Mouse (Mus musculus): ENCODE results near the gene Pabpn1l.

Gene Pabpn1l

DNA sequence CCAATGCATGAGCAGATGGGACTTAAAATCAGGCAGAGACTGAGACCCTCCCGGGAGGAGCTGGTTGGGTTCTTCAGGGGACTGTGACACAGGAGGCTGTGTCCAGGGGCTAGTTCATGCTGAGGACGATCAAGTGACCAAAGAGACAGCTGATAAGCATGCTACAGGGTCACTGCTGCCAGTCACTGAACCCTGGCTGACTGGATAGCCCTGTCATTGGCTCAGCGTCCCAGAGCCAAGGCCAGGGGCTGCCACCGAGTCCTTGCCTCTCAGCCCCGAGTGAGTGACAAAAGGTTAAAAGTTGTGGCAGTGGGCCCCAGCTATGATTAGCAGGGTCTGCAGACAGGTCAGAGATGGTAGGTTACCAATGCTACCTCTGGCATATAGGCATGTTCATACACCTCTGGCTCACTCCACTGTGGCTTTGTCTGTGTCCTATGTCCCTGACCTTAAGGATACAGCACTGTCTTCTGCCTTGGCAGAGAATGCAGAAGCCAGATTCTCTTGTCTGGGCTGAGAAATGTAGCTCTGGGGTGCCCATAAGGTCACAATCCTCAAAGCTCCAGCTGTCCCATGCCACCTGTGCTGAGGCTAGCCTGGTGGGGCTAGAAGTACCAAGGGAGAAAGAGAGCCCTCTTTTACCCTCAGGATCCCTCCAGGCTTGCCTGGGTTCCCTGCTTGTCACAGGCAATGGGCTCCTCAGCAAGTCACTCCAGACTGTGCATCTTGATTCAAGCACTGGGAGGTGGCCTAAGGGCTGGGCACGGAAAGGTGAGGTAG is 21.8 kb upstream of the Pabpn1l start:
- H3K4me1 ChIP-seq (replicated peaks; ENCODE audit: low read depth, low read length): peaks cover 35% of the 10 kb centered on the region

DNA sequence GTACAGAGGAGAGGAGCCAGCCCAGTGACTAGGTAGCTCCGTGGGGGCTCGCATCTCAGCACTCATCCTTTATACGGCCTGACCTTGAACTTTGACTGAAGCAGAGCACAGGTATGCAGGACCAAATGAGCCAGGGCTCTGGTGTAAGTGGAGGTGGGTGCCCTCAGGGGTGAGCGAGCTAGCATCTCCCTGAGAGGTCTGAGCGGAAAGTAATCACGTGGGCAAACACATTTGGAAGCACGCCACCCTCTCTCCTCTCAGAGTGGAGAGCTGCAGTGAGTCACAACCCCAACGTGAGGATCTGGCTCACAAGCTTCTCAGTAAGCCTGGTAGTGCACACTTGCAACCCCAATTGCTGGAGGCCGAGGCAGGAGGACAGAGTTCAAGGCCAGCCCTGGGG is 19.5 kb upstream of the Pabpn1l start:
- H3K36me3 ChIP-seq (ENCODE audit: insufficient read depth, low read length): no peaks in the 10 kb centered on the region
- no peak for TF ChIP-seq CTCF (conservative IDR thresholded peaks at IDR 0.05; ENCODE audit: low read length)
- H3K27me3 ChIP-seq (ENCODE audit: insufficient read depth, low read length): peaks cover 11% of the 10 kb centered on the region
- no peaks in the 10 kb centered on the region for H3K9me3 ChIP-seq (ENCODE audit: low read length)
- H3K4me1 ChIP-seq (replicated peaks; ENCODE audit: low read depth, low read length): peaks cover 57% of the 10 kb centered on the region
- no peak overlapping the region for H3K4me3 ChIP-seq (replicated peaks; ENCODE audit: low read length)

More for the DNA sequence above, 21.8 kb upstream of the Pabpn1l start:
- no peaks in the 10 kb centered on the region for H3K9me3 ChIP-seq (ENCODE audit: low read length)
- no peaks in the 10 kb centered on the region for H3K36me3 ChIP-seq (ENCODE audit: insufficient read depth, low read length)
- no peak overlapping the region for H3K4me3 ChIP-seq (replicated peaks; ENCODE audit: low read length)
- H3K27me3 ChIP-seq (ENCODE audit: insufficient read depth, low read length): peaks cover 11% of the 10 kb centered on the region
- TF ChIP-seq POU5F1 (IDR thresholded peaks at IDR 0.05; ENCODE audit: borderline replicate concordance, low read length) (no peak), NANOG (IDR thresholded peaks at IDR 0.05; ENCODE audit: borderline replicate concordance, low read length) (no peak), CTCF (conservative IDR thresholded peaks at IDR 0.05; ENCODE audit: low read length) (no peak)

DNA sequence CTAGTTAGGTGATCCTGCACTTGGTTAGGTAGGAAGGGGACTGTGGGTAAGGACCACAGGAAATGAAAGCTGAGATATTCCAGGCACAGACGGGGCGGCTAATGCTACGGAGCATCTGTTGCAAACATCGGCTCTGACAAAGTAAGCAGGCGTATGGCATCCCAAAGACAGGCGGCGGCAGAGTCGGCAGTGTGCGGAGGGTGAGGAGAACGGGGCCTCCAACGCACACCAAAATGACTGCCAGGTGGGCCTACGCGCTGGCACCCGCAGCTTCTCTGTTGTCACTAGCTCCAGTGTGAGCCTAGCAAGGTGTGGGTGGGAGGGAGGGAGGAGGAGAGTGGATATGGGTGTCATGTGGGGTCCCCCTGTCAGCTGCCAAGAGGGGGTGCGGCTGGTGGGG is 18.9 kb upstream of the Pabpn1l start:
- no peak for TF ChIP-seq NANOG (IDR thresholded peaks at IDR 0.05; ENCODE audit: borderline replicate concordance, low read length)
- no peak for TF ChIP-seq POU5F1 (IDR thresholded peaks at IDR 0.05; ENCODE audit: borderline replicate concordance, low read length)
- no peak for TF ChIP-seq CTCF (conservative IDR thresholded peaks at IDR 0.05; ENCODE audit: low read length)
- no peaks in the 10 kb centered on the region for H3K36me3 ChIP-seq (ENCODE audit: insufficient read depth, low read length)
- H3K4me3 ChIP-seq (replicated peaks; ENCODE audit: low read length): no peak overlapping the region
- H3K27me3 ChIP-seq (ENCODE audit: insufficient read depth, low read length): peaks cover 11% of the 10 kb centered on the region
- peaks cover 63% of the 10 kb centered on the region for H3K4me1 ChIP-seq (replicated peaks; ENCODE audit: low read depth, low read length)
- no peaks in the 10 kb centered on the region for H3K9me3 ChIP-seq (ENCODE audit: low read length)

DNA sequence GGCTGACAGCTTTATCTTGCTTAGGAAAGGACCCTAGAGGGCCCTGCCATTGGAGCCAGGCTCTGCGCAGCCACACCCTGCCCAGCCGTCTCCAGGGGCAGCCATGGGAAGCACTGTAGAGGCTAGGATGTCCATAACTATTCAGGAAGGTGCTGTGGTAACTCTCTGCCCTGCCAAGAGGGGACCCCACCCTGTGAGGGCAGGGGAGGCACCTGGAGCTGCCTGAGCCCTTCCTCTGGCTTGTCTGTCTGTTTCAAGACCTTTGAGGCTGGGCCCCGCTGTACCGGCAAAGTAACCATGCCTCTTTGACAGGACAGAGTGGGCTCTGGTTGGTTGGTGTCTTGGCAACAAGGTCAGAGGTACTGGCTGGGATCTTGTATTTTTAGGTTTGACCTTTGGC is 18.3 kb upstream of the Pabpn1l start:
- TF ChIP-seq CTCF (conservative IDR thresholded peaks at IDR 0.05; ENCODE audit: low read length) (no peak), POU5F1 (IDR thresholded peaks at IDR 0.05; ENCODE audit: borderline replicate concordance, low read length) (no peak), NANOG (IDR thresholded peaks at IDR 0.05; ENCODE audit: borderline replicate concordance, low read length) (no peak)

DNA sequence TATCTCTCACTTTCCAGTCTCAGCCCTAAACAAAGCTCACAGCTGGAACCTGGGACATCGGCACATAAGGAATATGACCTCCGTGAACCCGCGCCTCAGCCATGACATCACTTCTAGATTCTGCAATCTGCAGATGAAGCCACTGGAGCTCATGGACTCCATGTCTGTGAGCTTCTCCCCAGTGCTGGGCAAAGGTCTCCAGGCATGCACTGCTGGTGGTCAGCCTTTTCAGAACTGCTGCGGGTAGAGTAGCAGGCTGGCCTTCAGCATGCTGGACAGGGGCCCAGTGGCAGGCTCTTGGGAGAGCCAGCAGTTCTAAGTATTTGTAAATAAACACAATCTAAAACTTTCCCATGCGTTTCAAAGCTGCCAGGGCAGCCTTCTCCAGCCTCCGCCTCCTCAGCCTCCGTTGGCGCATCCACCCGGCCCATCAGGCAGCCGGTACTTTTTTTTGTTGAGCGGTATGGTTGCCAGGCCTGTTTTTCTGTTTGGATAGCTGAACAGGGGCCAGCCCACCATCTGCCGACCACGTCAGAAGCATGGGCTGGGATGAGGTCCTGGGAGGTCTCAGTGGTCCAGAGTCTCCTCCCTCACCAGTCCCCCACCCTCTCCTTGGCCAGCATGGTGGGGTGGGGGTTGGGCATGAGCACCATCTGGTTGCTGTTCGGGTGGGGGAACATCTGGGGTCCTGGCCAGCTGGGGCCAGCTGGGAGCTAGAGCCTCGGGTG is 17.1 kb upstream of the Pabpn1l start:
- Histone ChIP-seq H3K4me3 (replicated peaks; ENCODE audit: low read length) (no peak overlapping the region), H3K36me3 (ENCODE audit: insufficient read depth, low read length) (no peaks in the 10 kb centered on the region), H3K27me3 (ENCODE audit: insufficient read depth, low read length) (peaks cover 12% of the 10 kb centered on the region), H3K9me3 (ENCODE audit: low read length) (no peaks in the 10 kb centered on the region), H3K4me1 (replicated peaks; ENCODE audit: low read depth, low read length) (peaks cover 71% of the 10 kb centered on the region)
- TF ChIP-seq CTCF (conservative IDR thresholded peaks at IDR 0.05; ENCODE audit: low read length) (no peak), POU5F1 (IDR thresholded peaks at IDR 0.05; ENCODE audit: borderline replicate concordance, low read length) (no peak), NANOG (IDR thresholded peaks at IDR 0.05; ENCODE audit: borderline replicate concordance, low read length) (no peak)

More for the DNA sequence above, 18.3 kb upstream of the Pabpn1l start:
- H3K27me3 ChIP-seq (ENCODE audit: insufficient read depth, low read length): peaks cover 11% of the 10 kb centered on the region
- peaks cover 66% of the 10 kb centered on the region for H3K4me1 ChIP-seq (replicated peaks; ENCODE audit: low read depth, low read length)
- H3K36me3 ChIP-seq (ENCODE audit: insufficient read depth, low read length): no peaks in the 10 kb centered on the region
- H3K4me3 ChIP-seq (replicated peaks; ENCODE audit: low read length): no peak overlapping the region
- no peaks in the 10 kb centered on the region for H3K9me3 ChIP-seq (ENCODE audit: low read length)

DNA sequence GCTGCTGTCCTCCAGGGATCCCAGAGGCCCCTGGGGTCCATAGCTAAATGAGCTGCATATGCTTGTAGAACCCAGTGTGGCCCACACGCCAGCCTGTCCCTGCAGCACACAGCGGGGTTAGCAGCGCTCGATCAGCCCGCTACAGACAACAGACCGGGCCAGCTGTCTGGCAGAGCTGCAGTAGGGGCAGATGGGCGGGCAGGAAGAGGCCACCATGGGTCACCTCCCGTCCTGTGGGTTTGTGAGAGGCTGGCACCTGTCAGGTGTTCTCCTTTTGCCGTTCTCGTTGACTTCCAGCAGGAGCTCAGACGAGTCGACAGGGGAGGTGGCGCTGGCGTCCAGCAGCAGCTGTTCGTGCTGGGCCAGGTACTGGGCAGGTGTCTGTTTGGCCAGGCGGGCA is 16.1 kb upstream of the Pabpn1l start:
- H3K4me1 ChIP-seq (replicated peaks; ENCODE audit: low read depth, low read length): peaks cover 71% of the 10 kb centered on the region
- H3K36me3 ChIP-seq (ENCODE audit: insufficient read depth, low read length): no peaks in the 10 kb centered on the region
- H3K27me3 ChIP-seq (ENCODE audit: insufficient read depth, low read length): peaks cover 6% of the 10 kb centered on the region
- peak overlapping the region; percentile 64 for H3K4me3 ChIP-seq (replicated peaks; ENCODE audit: low read length)
- TF ChIP-seq CTCF (conservative IDR thresholded peaks at IDR 0.05; ENCODE audit: low read length) (no peak), POU5F1 (IDR thresholded peaks at IDR 0.05; ENCODE audit: borderline replicate concordance, low read length) (no peak), NANOG (IDR thresholded peaks at IDR 0.05; ENCODE audit: borderline replicate concordance, low read length) (no peak)
- H3K9me3 ChIP-seq (ENCODE audit: low read length): no peaks in the 10 kb centered on the region

DNA sequence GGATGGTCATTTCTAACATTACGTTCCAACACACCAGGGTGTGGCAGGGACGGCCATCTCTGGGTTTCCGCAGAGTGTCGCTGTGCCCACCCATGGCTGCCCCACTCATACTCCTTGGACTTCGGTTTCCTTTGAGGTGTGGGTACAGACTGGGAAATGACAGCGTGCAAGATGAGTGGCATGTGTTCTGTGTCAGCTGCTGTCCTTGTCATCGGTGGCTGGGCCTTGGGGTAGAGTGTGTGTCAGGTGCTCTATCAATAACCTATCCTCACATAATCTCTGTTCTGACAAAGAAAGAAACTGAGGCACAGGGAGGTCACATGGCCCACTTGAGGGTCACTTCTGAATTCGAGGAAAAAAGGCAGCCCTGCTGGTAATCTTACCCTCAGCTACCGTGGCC is 14.7 kb upstream of the Pabpn1l start:
- H3K27me3 ChIP-seq (ENCODE audit: insufficient read depth, low read length): peaks cover 6% of the 10 kb centered on the region
- TF ChIP-seq NANOG (IDR thresholded peaks at IDR 0.05; ENCODE audit: borderline replicate concordance, low read length) (no peak), POU5F1 (IDR thresholded peaks at IDR 0.05; ENCODE audit: borderline replicate concordance, low read length) (no peak), CTCF (conservative IDR thresholded peaks at IDR 0.05; ENCODE audit: low read length) (no peak)
- no peaks in the 10 kb centered on the region for H3K9me3 ChIP-seq (ENCODE audit: low read length)
- H3K4me3 ChIP-seq (replicated peaks; ENCODE audit: low read length): no peak overlapping the region
- peaks cover 59% of the 10 kb centered on the region for H3K4me1 ChIP-seq (replicated peaks; ENCODE audit: low read depth, low read length)
- H3K36me3 ChIP-seq (ENCODE audit: insufficient read depth, low read length): no peaks in the 10 kb centered on the region

DNA sequence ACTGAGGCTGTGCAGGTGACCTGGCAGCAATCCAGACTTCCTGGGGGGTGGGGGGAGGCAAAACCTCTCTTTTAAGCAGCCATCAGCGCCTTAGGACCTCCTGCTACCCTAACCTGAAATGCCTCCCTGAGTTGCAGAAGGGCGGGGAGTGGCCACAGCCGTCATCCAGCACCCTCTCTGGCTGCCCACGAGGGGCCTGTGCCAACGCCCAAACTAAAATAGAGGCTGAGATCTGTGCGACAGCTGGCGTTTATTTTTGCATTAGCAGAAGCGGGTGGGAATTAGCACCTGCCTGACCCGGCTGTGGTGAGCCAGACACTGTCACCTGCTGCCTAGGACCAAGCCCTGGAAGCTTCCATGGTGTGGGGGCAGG is 14.2 kb upstream of the Pabpn1l start:
- TF ChIP-seq CTCF (conservative IDR thresholded peaks at IDR 0.05; ENCODE audit: low read length) (no peak), NANOG (IDR thresholded peaks at IDR 0.05; ENCODE audit: borderline replicate concordance, low read length) (no peak)
- peaks cover 55% of the 10 kb centered on the region for H3K4me1 ChIP-seq (replicated peaks; ENCODE audit: low read depth, low read length)
- no peaks in the 10 kb centered on the region for H3K36me3 ChIP-seq (ENCODE audit: insufficient read depth, low read length)
- no peaks in the 10 kb centered on the region for H3K9me3 ChIP-seq (ENCODE audit: low read length)
- H3K27me3 ChIP-seq (ENCODE audit: insufficient read depth, low read length): peaks cover 6% of the 10 kb centered on the region
- no peak overlapping the region for H3K4me3 ChIP-seq (replicated peaks; ENCODE audit: low read length)

Measured in E14TG2a.4 (cell line).